Mouse (Mus musculus) ES-E14 (cell line): ENCODE measurements around the gene Thada. TPM values are rescaled to one million over a fixed set of nuclear protein-coding genes. Genes with fewer than 3 reads are reported as not detected.

Experiments used
- DNase-seq: peaks from one replicate; pipeline ENCODE4 v3.0.0-alpha.2; 2013; ENCODE audit warnings: low read depth, low spot score
- H3K27ac ChIP-seq: 2 replicates; pipeline ENCODE4 v1.5.1; 2012; ENCODE audit warnings: low read depth, mild to moderate bottlenecking, low read length, moderate library complexity, mixed read lengths; ENCODE audit not compliant: poor library complexity, insufficient read depth, severe bottlenecking
- H3K36me3 ChIP-seq: 2 replicates; pipeline ENCODE4 v1.6.1; 2012; ENCODE audit warnings: mild to moderate bottlenecking, low read length, moderate library complexity, mixed read lengths; ENCODE audit not compliant: control insufficient read depth, poor library complexity, insufficient read depth, severe bottlenecking
- H3K4me1 ChIP-seq, 2 experiments: fragments of 150-350 bp in 1 of 2; sonication (generic) in 1 of 2; 2 replicates each; pipeline ENCODE4 v1.6.1; 2012; ENCODE audit warnings: low read length in 2 of 2, mild to moderate bottlenecking in 1 of 2, mixed read lengths in 1 of 2; ENCODE audit not compliant: control insufficient read depth in 2 of 2, insufficient read depth in 2 of 2, poor library complexity in 1 of 2
- H3K4me3 ChIP-seq, 2 experiments: fragments of 150-350 bp in 1 of 2; sonication (generic) in 1 of 2; 2 replicates each; pipeline ENCODE4 v1.5.1; 2012; ENCODE audit warnings: low read length in 2 of 2, low read depth in 1 of 2, mild to moderate bottlenecking in 1 of 2, mixed read lengths in 1 of 2; ENCODE audit not compliant: insufficient read depth in 1 of 2, poor library complexity in 1 of 2, severe bottlenecking in 1 of 2
- H3K9ac ChIP-seq: 2 replicates; pipeline ENCODE4 v1.6.1; 2012; ENCODE audit warnings: low read depth, mild to moderate bottlenecking, low read length, mixed read lengths; ENCODE audit not compliant: poor library complexity, insufficient read depth, severe bottlenecking
- H3K9me3 ChIP-seq: fragments of 150-350 bp; sonication (generic); 2 replicates; pipeline ENCODE4 v1.6.1; 2012; ENCODE audit warnings: low read depth, mild to moderate bottlenecking, low read length; ENCODE audit not compliant: control insufficient read depth, insufficient read depth
- CHD2 ChIP-seq: IDR thresholded peaks from 2 replicates; pipeline ENCODE4 v1.6.1; 2014; ENCODE audit warnings: mild to moderate bottlenecking, low read depth, low read length, inconsistent platforms
- HCFC1 ChIP-seq: IDR thresholded peaks from 2 replicates; pipeline ENCODE4 v1.6.1; 2012; ENCODE audit warnings: low read length, inconsistent platforms, borderline replicate concordance; ENCODE audit not compliant: insufficient read depth
- MAFK ChIP-seq: IDR thresholded peaks from 2 replicates; pipeline ENCODE4 v1.6.1; 2014; ENCODE audit warnings: mild to moderate bottlenecking, low read depth, low read length, inconsistent platforms; ENCODE audit not compliant: insufficient read depth
- ZC3H11A ChIP-seq: IDR thresholded peaks from 2 replicates; pipeline ENCODE4 v1.6.1; 2012; ENCODE audit warnings: low read depth, mild to moderate bottlenecking, inconsistent platforms, low read length, borderline replicate concordance
- ZNF384 ChIP-seq: IDR thresholded peaks from 2 replicates; pipeline ENCODE4 v1.6.1; 2012; ENCODE audit warnings: low read depth, low read length, inconsistent platforms
- in situ Hi-C, 2 experiments: fragments of 600-800 bp; cut with MboI; formaldehyde crosslinking; loops; one replicate each; pipeline ENCODE4 v1.15.1; 2025; ENCODE audit warnings: low sequenced_read_pairs in 2 of 2, inconsistent platforms in 1 of 2; ENCODE audit not compliant: unreplicated experiment in 2 of 2
- total RNA-seq: library from RNA; depleted of rRNA; stranded (reverse); fragments of 300-350 nt; gene quantifications from 2 replicates; pipeline ENCODE4 v1.2.3, GENCODE M21; 2012

Gene Thada
- total RNA-seq, 1 experiment: 37.4 TPM

DNA sequence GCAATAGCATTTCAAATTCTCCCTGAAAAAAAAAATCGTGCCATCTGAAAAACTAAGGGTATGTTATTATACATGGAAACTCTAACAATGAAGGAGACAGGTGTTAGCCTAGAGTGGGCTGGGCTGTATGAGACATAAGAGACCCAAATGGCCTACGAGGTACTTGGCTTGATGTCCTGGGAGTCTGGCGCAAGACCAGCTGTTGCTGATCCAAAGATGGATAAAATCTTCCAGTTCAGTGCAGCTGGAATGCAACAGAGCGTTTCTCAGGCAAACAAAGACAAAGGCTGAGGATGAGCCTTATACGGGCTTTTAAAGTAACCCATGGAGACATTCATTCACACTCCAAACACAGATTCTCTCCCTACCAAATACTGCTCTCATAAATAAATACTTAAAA, 32.6 kb upstream of the Thada start:
- no peaks in the 10 kb centered on the region for H3K36me3 ChIP-seq
- no peak overlapping the region for H3K4me3 ChIP-seq
- H3K9ac ChIP-seq: no peak overlapping the region
- DNase-seq: no peak
- TF ChIP-seq CHD2: no peak
- no peak for TF ChIP-seq ZNF384
- TF ChIP-seq HCFC1: no peak
- TF ChIP-seq ZC3H11A: no peak
- no peak for TF ChIP-seq MAFK
- in situ Hi-C loops: no loop called here
- H3K27ac ChIP-seq: no peak overlapping the region; the same call in 1 of the 2 replicates
- peaks cover 7 to 10% of the 10 kb centered on the region in 2 experiments; a peak in 2 of 4 replicates for H3K4me1 ChIP-seq
- no peaks in the 10 kb centered on the region for H3K9me3 ChIP-seq

DNA sequence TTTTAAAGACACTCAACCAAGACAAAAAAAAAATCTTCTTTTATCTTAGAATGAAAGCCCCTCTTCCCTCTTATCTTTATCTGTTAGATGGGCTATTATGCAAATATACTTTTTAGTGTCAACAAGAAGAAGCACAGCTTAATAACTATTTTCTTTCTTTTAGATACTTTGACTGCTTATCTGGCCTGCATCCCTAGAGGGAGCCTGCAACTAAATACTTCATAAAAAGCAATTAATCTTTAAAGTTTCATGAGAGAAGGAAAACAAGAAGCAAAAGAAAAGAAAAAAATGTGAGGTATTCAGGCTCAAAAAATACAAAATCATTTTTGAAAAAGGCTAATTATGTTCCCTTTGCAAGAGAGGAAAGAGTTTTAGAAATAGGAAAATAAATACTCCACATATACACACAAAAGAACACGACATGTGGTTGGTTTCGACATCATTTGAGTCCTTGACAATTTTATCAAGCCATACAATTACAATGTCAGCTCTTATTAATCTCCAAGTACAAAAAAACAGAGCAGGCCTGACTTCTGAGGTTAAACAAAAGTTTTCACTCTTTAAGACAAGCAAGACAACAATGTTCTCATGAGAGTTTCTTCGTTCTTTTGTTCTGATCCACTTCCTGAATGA, 32.1 kb upstream of the Thada start:
- DNase-seq: no peak
- no peak overlapping the region for H3K4me3 ChIP-seq
- peaks cover 5 to 7% of the 10 kb centered on the region in 2 experiments; a peak in 2 of 4 replicates for H3K4me1 ChIP-seq
- H3K9me3 ChIP-seq: no peaks in the 10 kb centered on the region
- H3K9ac ChIP-seq: no peak overlapping the region
- TF ChIP-seq MAFK (no peak), ZC3H11A (no peak), ZNF384 (no peak), HCFC1 (no peak), CHD2 (no peak)
- in situ Hi-C loops: no loop called here
- H3K27ac ChIP-seq: no peak overlapping the region
- no peaks in the 10 kb centered on the region for H3K36me3 ChIP-seq

DNA sequence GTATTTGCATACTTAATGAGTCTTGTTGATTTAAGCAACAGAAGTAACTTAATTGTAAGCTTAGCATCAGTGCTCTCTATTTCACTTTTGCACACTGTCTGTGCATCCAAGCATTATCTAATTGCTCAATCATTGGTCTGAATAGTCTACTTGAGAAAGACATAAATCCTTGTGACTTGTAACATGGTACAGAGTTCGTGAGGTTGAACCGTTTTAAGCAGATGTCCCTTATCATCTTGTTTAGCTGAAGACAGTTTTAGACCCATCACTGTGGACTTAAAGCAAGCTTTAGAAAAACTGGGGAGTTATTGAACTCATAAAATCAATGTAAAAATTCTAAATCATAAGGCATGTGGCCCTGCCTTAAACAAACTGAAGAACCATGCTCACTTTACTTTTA, 31.6 kb upstream of the Thada start:
- no peak for DNase-seq
- in situ Hi-C loops: no loop called here
- H3K9me3 ChIP-seq: no peaks in the 10 kb centered on the region
- H3K27ac ChIP-seq: no peak overlapping the region; the same call in 1 of the 2 replicates
- H3K4me3 ChIP-seq: no peak overlapping the region
- H3K4me1 ChIP-seq: peaks cover 4 to 7% of the 10 kb centered on the region in 2 experiments; a peak in 2 of 4 replicates
- TF ChIP-seq HCFC1: no peak
- TF ChIP-seq CHD2: no peak
- no peak for TF ChIP-seq MAFK
- no peak for TF ChIP-seq ZNF384
- TF ChIP-seq ZC3H11A: no peak
- no peaks in the 10 kb centered on the region for H3K36me3 ChIP-seq
- H3K9ac ChIP-seq: no peak overlapping the region

DNA sequence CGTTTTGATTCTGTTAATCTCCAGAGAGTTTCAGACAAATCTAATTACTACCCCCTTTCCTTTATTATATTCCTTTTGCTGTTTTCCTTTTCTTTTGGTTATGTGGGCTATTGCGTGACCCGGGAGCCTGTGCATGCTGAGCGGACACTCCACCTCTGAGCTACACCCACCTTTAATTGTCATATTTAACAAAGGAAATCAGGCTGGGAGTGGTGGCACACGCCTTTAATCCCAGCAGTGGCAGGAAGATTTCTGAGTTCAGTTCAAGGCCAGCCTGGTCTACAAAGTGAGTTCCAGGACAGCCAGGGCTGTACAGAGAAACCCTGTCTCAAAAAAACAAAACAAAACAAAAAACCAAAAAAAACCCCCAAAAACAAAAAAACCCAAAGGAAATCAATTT, 31.0 kb upstream of the Thada start:
- Histone ChIP-seq H3K9ac (no peak overlapping the region; the same call in 1 of the 2 replicates), H3K9me3 (no peaks in the 10 kb centered on the region), H3K27ac (no peak overlapping the region; the same call in 1 of the 2 replicates), H3K4me1 (peaks cover 7% of the 10 kb centered on the region in 2 experiments; a peak in 2 of 4 replicates), H3K36me3 (no peaks in the 10 kb centered on the region), H3K4me3 (no peak overlapping the region)
- in situ Hi-C loops: no loop called here
- TF ChIP-seq CHD2: no peak
- TF ChIP-seq ZNF384: no peak
- no peak for TF ChIP-seq ZC3H11A
- no peak for TF ChIP-seq MAFK
- TF ChIP-seq HCFC1: no peak
- no peak for DNase-seq
